Mouse (Mus musculus): ENCODE results near the gene Birc7. TPM values are rescaled to one million over a fixed set of nuclear protein-coding genes. Genes with fewer than 3 reads are reported as not detected.

The Birc7 gene
- total RNA-seq, 2 experiments from 2014 or later = not detected

DNA sequence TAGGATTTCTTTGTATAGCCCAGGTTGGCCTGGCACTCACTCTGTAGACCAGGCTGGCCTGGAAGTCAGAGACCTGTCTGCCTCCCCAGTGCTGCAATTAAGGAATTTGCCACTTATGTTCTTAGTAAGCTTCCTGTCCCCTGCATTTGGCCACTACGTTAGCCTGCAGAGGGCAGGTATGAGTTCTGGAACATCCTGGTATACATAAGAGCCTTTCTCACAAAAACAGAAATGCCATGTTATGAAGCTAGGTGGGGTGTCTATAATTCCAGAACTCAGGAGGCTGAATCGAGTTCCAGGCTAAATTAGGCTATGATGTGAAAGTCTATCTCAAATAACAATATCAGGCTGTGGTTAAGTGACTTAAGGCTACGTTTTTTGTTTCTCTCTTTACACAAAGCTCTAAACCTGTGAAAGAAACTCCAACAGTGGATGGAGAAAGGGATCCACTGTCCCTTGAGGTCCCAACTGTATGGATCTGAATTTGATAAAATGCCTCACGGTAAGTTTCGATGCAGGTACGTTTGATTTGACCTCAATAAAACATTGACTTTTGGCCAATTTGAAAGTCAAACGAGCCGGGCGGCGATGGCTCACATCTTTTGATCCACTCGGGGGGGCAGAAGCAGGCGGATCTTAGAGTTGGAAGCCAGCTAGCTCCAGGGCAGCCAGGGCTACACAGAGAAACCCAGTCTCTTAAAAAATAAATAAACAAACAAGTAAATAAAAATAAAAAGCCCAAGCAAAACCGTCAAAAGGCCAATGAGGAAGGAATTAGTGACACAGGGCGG, 37.5 kb downstream of the Birc7 start:
- DNase-seq (ENCODE audit: low spot score in 2 of 2) = peak in 1 of 2 experiments; percentile 22

- DNase-seq (ENCODE audit: low spot score in 2 of 2) = peak; percentile 95
Observed at GRCm38 (mm10) chr2:180967010-180967763, 38.4 kb downstream of the Birc7 start, which contains the start of gene Arfgap1. TSS of gene Arfgap1 (plus strand) at chr2:180967225.

DNA sequence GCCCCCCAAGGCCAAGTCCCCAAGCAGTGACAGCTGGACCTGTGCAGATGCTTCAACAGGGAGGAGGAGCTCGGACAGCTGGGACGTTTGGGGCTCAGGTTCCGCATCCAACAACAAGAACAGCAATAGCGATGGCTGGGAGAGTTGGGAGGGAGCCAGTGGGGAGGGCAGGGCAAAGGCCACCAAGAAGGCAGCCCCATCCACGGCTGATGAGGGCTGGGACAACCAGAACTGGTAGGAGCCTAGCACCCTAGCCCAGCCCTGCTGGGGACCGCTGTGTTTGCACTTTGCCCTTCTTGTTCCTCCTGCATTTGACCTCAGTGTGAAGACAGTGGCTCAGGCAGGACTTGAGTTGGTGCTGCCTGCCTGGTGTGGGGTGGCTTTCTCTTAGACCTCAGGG, 52.3 kb downstream of the Birc7 start:
- no peak for DNase-seq (ENCODE audit: low spot score in 2 of 2)

Small RNAs within 50 kb of the gene (microRNA-seq; reads per million reads assigned to microRNA genes)
- gene Mir124a-3 = 0.25 to 1.3 reads per million in 2 experiments

Other genes with a start within 250 kb of the Birc7 start
- 10 to 100 TPM; 56.2 to 59.1 TPM for gene Dido1, start 219.0 kb upstream of the Birc7 start, total RNA-seq (2021)
- 10 to 100 TPM; 63.9 to 67.2 TPM for gene Gid8, start 218.9 kb upstream of the Birc7 start, total RNA-seq (2021)
- under 1 TPM; 0.26 to 0.37 TPM for gene Slc17a9, start 203.8 kb upstream of the Birc7 start, total RNA-seq (2021)
- gene Bhlhe23, start 152.1 kb upstream of the Birc7 start, total RNA-seq (2021) = under 1 TPM in 1 of 2 experiments, not detected in 1; 0.14 TPM
- gene Ythdf1, start 8.1 kb upstream of the Birc7 start, total RNA-seq (2021) = 10 to 100 TPM; 59.0 to 59.7 TPM
- gene Nkain4, start 25.7 kb downstream of the Birc7 start, total RNA-seq (2021) = 10 to 100 TPM; 43.2 to 44.2 TPM
- gene Arfgap1, start 38.2 kb downstream of the Birc7 start, total RNA-seq (2021) = 100 to 1,000 TPM; 141 to 151 TPM
- gene Col20a1, start 57.5 kb downstream of the Birc7 start, total RNA-seq (2021) = 1 to 10 TPM in 1 of 2 experiments, under 1 TPM in 1; 0.82 to 1.1 TPM
- 10 to 100 TPM; 36.5 to 41.2 TPM for gene Chrna4, start 114.5 kb downstream of the Birc7 start, total RNA-seq (2021)
- 100 to 1,000 TPM; 264 to 274 TPM for gene Kcnq2, start 206.3 kb downstream of the Birc7 start, total RNA-seq (2021)
- gene Eef1a2, start 228.0 kb downstream of the Birc7 start, total RNA-seq (2021) = 1,000 to 10,000 TPM; 1,361 to 1,429 TPM